Mouse (Mus musculus) intestine, embryonic 14.5 days (tissue): ENCODE measurements at regions not wholly inside any gene's neighbourhood (a gene's known extent, or its start where the extent isn't known, plus 50 kb on each side); places are given as distances from the start of the nearest gene placed in this dataset.

Experiments
- ATAC-seq: fragments of 200-750 bp; cut with Nextera tagmentation; replicated peaks from 2 replicates; pipeline ENCODE4 v1.8.0; 2017; ENCODE audit warnings: low read depth, moderate number of reproducible peaks, moderate TSS enrichment, moderate library complexity; ENCODE audit not compliant: low FRiP score, low TSS enrichment
- DNase-seq: peaks from one replicate; pipeline ENCODE4 v3.0.0-alpha.2; 2018; ENCODE audit warnings: low spot score
- H3K27ac ChIP-seq: fragments of 300-500 bp; sonication (generic); 2 replicates; pipeline ENCODE4 v1.5.1; 2014; ENCODE audit warnings: low read depth, mild to moderate bottlenecking, control low read depth
- H3K27me3 ChIP-seq: fragments of 300-500 bp; sonication (generic); replicated peaks from 2 replicates; pipeline ENCODE4 v1.6.1; 2014; ENCODE audit warnings: low read length, control low read depth; ENCODE audit not compliant: control insufficient read depth, insufficient read depth
- H3K36me3 ChIP-seq: fragments of 300-500 bp; sonication (generic); 2 replicates; pipeline ENCODE4 v1.6.1; 2014; ENCODE audit warnings: low read length, control low read depth; ENCODE audit not compliant: control insufficient read depth, insufficient read depth
- H3K4me1 ChIP-seq: fragments of 300-500 bp; sonication (generic); replicated peaks from 2 replicates; pipeline ENCODE4 v1.6.1; 2014; ENCODE audit warnings: low read length, control low read depth, mixed read lengths; ENCODE audit not compliant: control insufficient read depth, insufficient read depth
- H3K4me2 ChIP-seq: fragments of 300-500 bp; sonication (generic); 2 replicates; pipeline ENCODE4 v1.6.1; 2014; ENCODE audit warnings: low read length
- H3K4me3 ChIP-seq: fragments of 300-500 bp; sonication (generic); 2 replicates; pipeline ENCODE4 v1.5.1; 2014; ENCODE audit warnings: low read depth, low read length, control low read depth, mixed read lengths
- H3K9ac ChIP-seq: fragments of 300-500 bp; sonication (generic); 2 replicates; pipeline ENCODE4 v1.6.1; 2014; ENCODE audit warnings: mild to moderate bottlenecking, low read length
- H3K9me3 ChIP-seq: fragments of 300-500 bp; sonication (generic); 2 replicates; pipeline ENCODE4 v1.6.1; 2016; ENCODE audit warnings: low read length, control low read depth; ENCODE audit not compliant: control insufficient read depth
- WGBS: fragments of 180-500 bp; shearing (Covaris S2); extraction: QIAGEN DNeasy Blood & Tissue Kit; methylation state at CpG from one replicate; pipeline ENCODE4 v1.1.7; 2014; 5-methylcytosine and 5-hydroxymethylcytosine counted together

- Histone ChIP-seq H3K4me2 (no peak overlapping the region), H3K4me1 (no peaks in the 10 kb centered on the region), H3K27ac (no peak overlapping the region), H3K4me3 (no peak overlapping the region), H3K9me3 (no peaks in the 10 kb centered on the region), H3K27me3 (no peaks in the 10 kb centered on the region), H3K36me3 (no peaks in the 10 kb centered on the region), H3K9ac (no peak overlapping the region)
- no peak for ATAC-seq
- DNase-seq = no peak
- WGBS = 94% methylated on average over 9 of the region's 10 CpGs
Observed at GRCm38 (mm10) chr15:62693671-62694070, 1151.3 kb downstream of the Gsdmc2 start.

GRCm38 (mm10) chr15:62673410-62673809 is 1171.6 kb downstream of the Gsdmc2 start:
- ATAC-seq = no peak
- Histone ChIP-seq H3K9ac (no peak overlapping the region), H3K4me3 (no peak overlapping the region), H3K27me3 (no peaks in the 10 kb centered on the region), H3K9me3 (no peaks in the 10 kb centered on the region), H3K4me1 (no peaks in the 10 kb centered on the region), H3K36me3 (no peaks in the 10 kb centered on the region), H3K27ac (no peak overlapping the region), H3K4me2 (no peak overlapping the region)
- DNase-seq = no peak
- 64% methylated on average over 4 of the region's 4 CpGs for WGBS

GRCm38 (mm10) chr15:62670026-62670425 is 1175.0 kb downstream of the Gsdmc2 start:
- Histone ChIP-seq H3K9ac (no peak overlapping the region), H3K36me3 (no peaks in the 10 kb centered on the region), H3K9me3 (no peaks in the 10 kb centered on the region), H3K4me3 (no peak overlapping the region), H3K4me2 (no peak overlapping the region), H3K27me3 (no peaks in the 10 kb centered on the region), H3K27ac (no peak overlapping the region), H3K4me1 (no peaks in the 10 kb centered on the region)
- no peak for ATAC-seq
- WGBS = 96% methylated on average over 3 of the region's 3 CpGs
- no peak for DNase-seq

GRCm38 (mm10) chr15:62659096-62659495 is 1185.9 kb downstream of the Gsdmc2 start:
- ATAC-seq = no peak
- H3K36me3 ChIP-seq = no peaks in the 10 kb centered on the region
- no peak overlapping the region for H3K4me3 ChIP-seq
- H3K4me1 ChIP-seq = no peaks in the 10 kb centered on the region
- 76% methylated on average over 4 of the region's 4 CpGs for WGBS
- no peak overlapping the region for H3K27ac ChIP-seq
- no peaks in the 10 kb centered on the region for H3K27me3 ChIP-seq
- no peak overlapping the region for H3K4me2 ChIP-seq
- no peak for DNase-seq
- H3K9ac ChIP-seq = no peak overlapping the region
- no peaks in the 10 kb centered on the region for H3K9me3 ChIP-seq

GRCm38 (mm10) chr15:62658695-62659094 is 1186.3 kb downstream of the Gsdmc2 start:
- WGBS = 86% methylated on average over 1 of the region's 1 CpGs
- ATAC-seq = no peak
- Histone ChIP-seq H3K9me3 (no peaks in the 10 kb centered on the region), H3K4me1 (no peaks in the 10 kb centered on the region), H3K36me3 (no peaks in the 10 kb centered on the region), H3K4me2 (no peak overlapping the region), H3K4me3 (no peak overlapping the region), H3K9ac (no peak overlapping the region), H3K27ac (no peak overlapping the region), H3K27me3 (no peaks in the 10 kb centered on the region)
- DNase-seq = no peak

GRCm38 (mm10) chr15:62646476-62647168 is 1198.4 kb downstream of the Gsdmc2 start:
- H3K27me3 ChIP-seq = no peaks in the 10 kb centered on the region
- 59% methylated on average over 6 of the region's 6 CpGs for WGBS
- no peak for DNase-seq
- H3K4me2 ChIP-seq = no peak overlapping the region
- H3K9me3 ChIP-seq = no peaks in the 10 kb centered on the region
- H3K9ac ChIP-seq = no peak overlapping the region
- no peaks in the 10 kb centered on the region for H3K4me1 ChIP-seq
- no peak overlapping the region for H3K27ac ChIP-seq
- H3K4me3 ChIP-seq = no peak overlapping the region
- no peak for ATAC-seq
- H3K36me3 ChIP-seq = no peaks in the 10 kb centered on the region

GRCm38 (mm10) chr15:62644744-62645143 is 1200.2 kb downstream of the Gsdmc2 start:
- 65% methylated on average over 2 of the region's 2 CpGs for WGBS
- H3K4me1 ChIP-seq = no peaks in the 10 kb centered on the region
- H3K4me3 ChIP-seq = no peak overlapping the region
- H3K9ac ChIP-seq = no peak overlapping the region
- H3K27ac ChIP-seq = no peak overlapping the region
- no peaks in the 10 kb centered on the region for H3K27me3 ChIP-seq
- ATAC-seq (no peak), DNase-seq (no peak)
- H3K9me3 ChIP-seq = no peaks in the 10 kb centered on the region
- H3K4me2 ChIP-seq = no peak overlapping the region
- H3K36me3 ChIP-seq = no peaks in the 10 kb centered on the region

GRCm38 (mm10) chr15:62644296-62644695 is 1200.7 kb downstream of the Gsdmc2 start:
- Histone ChIP-seq H3K4me1 (no peaks in the 10 kb centered on the region), H3K9me3 (no peaks in the 10 kb centered on the region), H3K4me2 (no peak overlapping the region), H3K27me3 (no peaks in the 10 kb centered on the region), H3K4me3 (no peak overlapping the region), H3K27ac (no peak overlapping the region), H3K9ac (no peak overlapping the region), H3K36me3 (no peaks in the 10 kb centered on the region)
- DNase-seq = no peak
- ATAC-seq = no peak
- WGBS = 85% methylated on average over 1 of the region's 1 CpGs

- 76% methylated on average over 7 of the region's 7 CpGs for WGBS
- no peak for ATAC-seq
- H3K4me1 ChIP-seq = no peaks in the 10 kb centered on the region
Observed at GRCm38 (mm10) chr15:62641051-62641710, 1203.8 kb downstream of the Gsdmc2 start.

More at GRCm38 (mm10) chr15:62641051-62641710, 1203.8 kb downstream of the Gsdmc2 start:
- Histone ChIP-seq H3K27ac (no peak overlapping the region), H3K9ac (no peak overlapping the region), H3K4me3 (no peak overlapping the region), H3K36me3 (no peaks in the 10 kb centered on the region), H3K4me2 (no peak overlapping the region), H3K9me3 (no peaks in the 10 kb centered on the region), H3K27me3 (no peaks in the 10 kb centered on the region)
- DNase-seq = no peak
